Mouse (Mus musculus): ENCODE measurements at regions not wholly inside any gene's neighbourhood (a gene's known extent, or its start where the extent isn't known, plus 50 kb on each side); places are given as distances from the start of the nearest gene placed in this dataset.

GRCm38 (mm10) chr10:126783161-126783560, 118.0 kb downstream of the Atp23 start:
- no peaks in the 10 kb centered on the region for H3K36me3 ChIP-seq
- no peaks in the 10 kb centered on the region for H3K9me3 ChIP-seq (replicated peaks)
- H3K27ac ChIP-seq = no peak overlapping the region
- no peaks in the 10 kb centered on the region for H3K4me1 ChIP-seq
- no peaks in the 10 kb centered on the region for H3K27me3 ChIP-seq
- no peak for ATAC-seq (replicated peaks; ENCODE audit: low FRiP score)
- H3K9ac ChIP-seq = no peak overlapping the region
- 76% methylated on average over 8 of the region's 8 CpGs for WGBS
- no peak overlapping the region for H3K4me2 ChIP-seq
- H3K4me3 ChIP-seq (replicated peaks) = no peak overlapping the region

DNA sequence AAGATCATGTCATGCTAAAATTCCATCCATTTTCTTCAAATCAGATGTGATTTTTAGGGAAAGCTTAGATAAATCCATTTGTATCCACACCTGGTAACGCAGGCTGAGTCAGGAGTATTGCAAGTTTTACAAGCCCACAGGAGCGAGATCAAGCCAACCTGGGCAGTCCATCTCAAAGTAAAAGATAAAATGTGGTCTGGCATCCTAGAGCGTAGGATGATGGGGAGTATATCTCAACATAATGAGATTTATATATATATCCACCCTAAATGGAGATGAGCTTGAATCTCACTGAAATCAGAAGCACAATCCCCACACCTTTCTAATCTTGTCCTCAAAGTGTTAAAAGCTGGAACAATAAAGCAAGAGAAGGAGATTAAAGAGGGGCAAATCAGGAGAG, 124.6 kb downstream of the Atp23 start:
- no peaks in the 10 kb centered on the region for H3K4me1 ChIP-seq
- 81% methylated on average over 3 of the region's 3 CpGs for WGBS
- H3K27me3 ChIP-seq = no peaks in the 10 kb centered on the region
- H3K4me3 ChIP-seq (replicated peaks) = no peak overlapping the region
- H3K4me2 ChIP-seq = no peak overlapping the region
- no peak overlapping the region for H3K9ac ChIP-seq
- no peaks in the 10 kb centered on the region for H3K36me3 ChIP-seq
- ATAC-seq (replicated peaks; ENCODE audit: low FRiP score) = no peak
- H3K9me3 ChIP-seq (replicated peaks) = no peaks in the 10 kb centered on the region
- no peak overlapping the region for H3K27ac ChIP-seq

DNA sequence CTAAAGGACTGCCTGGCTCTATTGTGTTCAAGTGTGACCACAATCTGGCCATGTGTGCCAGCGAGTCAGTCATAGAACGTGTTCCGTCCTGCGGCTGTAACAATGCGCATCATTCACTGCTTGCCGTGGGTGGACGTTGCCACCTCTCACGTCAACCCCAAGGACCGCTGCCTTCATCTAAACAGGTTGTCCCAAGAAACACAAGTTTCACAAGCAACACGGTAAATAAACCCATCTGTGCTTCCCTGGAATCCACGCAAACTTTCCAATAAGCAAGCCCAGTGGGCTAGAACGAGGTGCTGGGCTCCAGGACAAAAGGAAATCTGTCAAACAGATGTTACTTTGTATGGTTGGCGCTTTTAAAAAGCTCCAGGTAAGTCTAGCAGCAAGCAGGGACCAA, 125.2 kb downstream of the Atp23 start:
- H3K4me2 ChIP-seq = no peak overlapping the region
- no peak overlapping the region for H3K4me3 ChIP-seq (replicated peaks)
- H3K9me3 ChIP-seq (replicated peaks) = no peaks in the 10 kb centered on the region
- ATAC-seq (replicated peaks; ENCODE audit: low FRiP score) = no peak
- H3K27ac ChIP-seq = no peak overlapping the region
- H3K4me1 ChIP-seq = no peaks in the 10 kb centered on the region
- no peaks in the 10 kb centered on the region for H3K27me3 ChIP-seq
- WGBS = 82% methylated on average over 13 of the region's 13 CpGs
- H3K36me3 ChIP-seq = no peaks in the 10 kb centered on the region
- no peak overlapping the region for H3K9ac ChIP-seq

DNA sequence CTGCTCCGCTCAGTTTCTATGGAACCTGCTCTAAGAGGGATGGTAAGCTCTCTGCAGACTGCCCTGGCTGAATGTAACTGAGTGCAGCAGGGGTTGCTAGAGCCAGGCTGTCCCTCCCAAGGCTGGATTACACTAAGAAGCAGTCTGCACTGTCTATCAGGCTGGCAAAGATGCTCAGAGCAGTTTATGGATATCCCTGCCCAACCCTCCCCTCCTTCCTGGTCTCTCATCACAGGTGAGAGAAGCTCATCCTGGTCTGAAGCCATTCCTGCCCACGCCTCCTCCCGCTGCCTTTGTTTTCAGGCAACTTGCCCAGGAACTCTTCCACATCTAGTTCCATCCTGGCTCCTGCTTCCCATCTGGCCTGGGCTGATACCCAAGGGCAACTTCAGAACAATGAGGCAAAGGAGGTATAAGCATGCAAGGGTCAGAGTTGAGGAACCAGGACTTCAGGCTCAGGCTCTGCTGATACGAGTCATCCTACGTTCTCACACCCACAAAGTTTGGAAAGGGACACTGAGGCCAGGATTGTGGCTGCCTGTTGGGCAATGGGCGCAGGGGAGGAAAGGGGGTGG, 130.6 kb downstream of the Atp23 start:
- Histone ChIP-seq H3K4me3 (replicated peaks) (no peak overlapping the region), H3K27ac (no peak overlapping the region), H3K36me3 (no peaks in the 10 kb centered on the region), H3K4me1 (no peaks in the 10 kb centered on the region), H3K4me2 (no peak overlapping the region), H3K27me3 (no peaks in the 10 kb centered on the region), H3K9me3 (replicated peaks) (no peaks in the 10 kb centered on the region), H3K9ac (no peak overlapping the region)
- ATAC-seq (replicated peaks; ENCODE audit: low FRiP score) = no peak
- 84% methylated on average over 6 of the region's 6 CpGs for WGBS

DNA sequence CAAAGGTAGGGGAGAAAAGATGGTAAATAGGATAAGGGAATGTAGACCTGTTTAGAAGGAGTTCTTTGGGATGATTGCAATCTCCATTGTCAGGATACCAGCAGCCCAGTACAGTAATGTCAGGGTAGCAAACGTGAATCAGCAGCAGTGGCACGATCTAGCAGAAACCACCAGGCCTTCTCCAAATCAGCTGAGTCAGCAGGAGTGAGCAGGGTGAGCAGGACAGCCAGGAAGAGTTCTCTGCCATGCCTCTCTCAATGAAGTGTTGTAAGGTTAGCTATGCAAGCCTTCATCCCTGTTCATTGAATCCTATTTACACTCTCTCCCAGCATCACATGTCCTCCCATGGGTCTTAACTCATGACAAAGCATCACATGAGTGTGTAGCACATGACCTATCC, 135.5 kb downstream of the Atp23 start:
- Histone ChIP-seq H3K4me2 (no peak overlapping the region), H3K4me3 (replicated peaks) (no peak overlapping the region), H3K4me1 (no peaks in the 10 kb centered on the region), H3K9ac (no peak overlapping the region), H3K9me3 (replicated peaks) (no peaks in the 10 kb centered on the region), H3K27me3 (no peaks in the 10 kb centered on the region), H3K36me3 (no peaks in the 10 kb centered on the region), H3K27ac (no peak overlapping the region)
- ATAC-seq (replicated peaks; ENCODE audit: low FRiP score) = no peak
- 83% methylated on average over 2 of the region's 2 CpGs for WGBS

GRCm38 (mm10) chr10:126764740-126765139, 136.4 kb downstream of the Atp23 start:
- Histone ChIP-seq H3K4me1 (no peaks in the 10 kb centered on the region), H3K27me3 (no peaks in the 10 kb centered on the region), H3K4me2 (no peak overlapping the region), H3K9me3 (replicated peaks) (no peaks in the 10 kb centered on the region), H3K27ac (no peak overlapping the region), H3K9ac (no peak overlapping the region), H3K36me3 (no peaks in the 10 kb centered on the region), H3K4me3 (replicated peaks) (no peak overlapping the region)
- 74% methylated on average over 8 of the region's 8 CpGs for WGBS
- no peak for ATAC-seq (replicated peaks; ENCODE audit: low FRiP score)

GRCm38 (mm10) chr10:126763976-126764375, 137.2 kb downstream of the Atp23 start:
- Histone ChIP-seq H3K9me3 (replicated peaks) (no peaks in the 10 kb centered on the region), H3K36me3 (no peaks in the 10 kb centered on the region), H3K4me3 (replicated peaks) (no peak overlapping the region), H3K27me3 (no peaks in the 10 kb centered on the region), H3K9ac (no peak overlapping the region), H3K4me2 (no peak overlapping the region), H3K4me1 (no peaks in the 10 kb centered on the region), H3K27ac (no peak overlapping the region)
- no peak for ATAC-seq (replicated peaks; ENCODE audit: low FRiP score)
- WGBS = 75% methylated on average over 5 of the region's 5 CpGs

- 81% methylated on average over 7 of the region's 7 CpGs for WGBS
Measured at GRCm38 (mm10) chr10:126758682-126759081, 142.5 kb downstream of the Atp23 start.

DNA sequence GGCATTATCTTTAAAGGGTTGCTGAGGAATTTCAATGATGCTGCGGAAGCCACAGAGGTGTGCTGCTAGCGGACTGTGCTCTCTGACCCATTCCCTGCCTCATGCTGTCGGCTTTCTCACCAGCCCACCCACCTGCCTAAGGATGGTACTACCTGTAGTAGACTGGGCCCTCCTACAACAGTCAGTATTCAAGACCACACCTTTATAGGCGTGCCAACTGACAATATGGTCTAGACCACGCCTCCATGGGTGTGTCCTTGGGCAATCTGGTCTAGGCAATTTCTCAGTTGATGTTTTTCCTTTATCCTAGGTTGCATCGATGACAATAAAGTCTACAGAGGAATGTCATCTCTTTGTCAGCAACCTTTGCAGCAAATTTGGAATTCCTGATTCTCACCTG, 148.0 kb downstream of the Atp23 start:
- Histone ChIP-seq H3K9me3 (replicated peaks) (no peaks in the 10 kb centered on the region), H3K27ac (no peak overlapping the region), H3K36me3 (no peaks in the 10 kb centered on the region), H3K4me1 (peaks cover 13% of the 10 kb centered on the region), H3K4me3 (replicated peaks) (no peak overlapping the region), H3K27me3 (peaks cover 5% of the 10 kb centered on the region; the same call in 1 of the 2 replicates), H3K4me2 (no peak overlapping the region), H3K9ac (no peak overlapping the region)
- no peak for ATAC-seq (replicated peaks; ENCODE audit: low FRiP score)
- 70% methylated on average over 6 of the region's 6 CpGs for WGBS

More at GRCm38 (mm10) chr10:126758682-126759081, 142.5 kb downstream of the Atp23 start:
- H3K4me3 ChIP-seq (replicated peaks) = no peak overlapping the region
- no peak for ATAC-seq (replicated peaks; ENCODE audit: low FRiP score)
- no peaks in the 10 kb centered on the region for H3K27me3 ChIP-seq
- H3K36me3 ChIP-seq = no peaks in the 10 kb centered on the region
- no peak overlapping the region for H3K4me2 ChIP-seq
- H3K4me1 ChIP-seq = no peaks in the 10 kb centered on the region
- no peaks in the 10 kb centered on the region for H3K9me3 ChIP-seq (replicated peaks)
- H3K9ac ChIP-seq = no peak overlapping the region
- no peak overlapping the region for H3K27ac ChIP-seq

- H3K9me3 ChIP-seq (replicated peaks) = no peaks in the 10 kb centered on the region
- H3K27me3 ChIP-seq = peaks cover 7% of the 10 kb centered on the region; the same call in 1 of the 2 replicates
Measured at GRCm38 (mm10) chr10:126752699-126753098, 148.5 kb downstream of the Atp23 start.

GRCm38 (mm10) chr10:126748696-126749466, 152.3 kb downstream of the Atp23 start:
- Histone ChIP-seq H3K27ac (no peak overlapping the region), H3K4me3 (replicated peaks) (no peak overlapping the region), H3K9me3 (replicated peaks) (no peaks in the 10 kb centered on the region), H3K27me3 (peaks cover 10% of the 10 kb centered on the region; the same call in 1 of the 2 replicates), H3K9ac (no peak overlapping the region), H3K4me1 (peaks cover 13% of the 10 kb centered on the region), H3K4me2 (no peak overlapping the region), H3K36me3 (no peaks in the 10 kb centered on the region)
- ATAC-seq (replicated peaks; ENCODE audit: low FRiP score) = peak; percentile 67; the same call in 1 of the 2 replicates
- WGBS = 34% methylated on average over 17 of the region's 17 CpGs

More at GRCm38 (mm10) chr10:126752699-126753098, 148.5 kb downstream of the Atp23 start:
- 55% methylated on average over 11 of the region's 11 CpGs for WGBS
- H3K36me3 ChIP-seq = no peaks in the 10 kb centered on the region
- H3K27ac ChIP-seq = no peak overlapping the region
- no peak overlapping the region for H3K9ac ChIP-seq
- no peak overlapping the region for H3K4me3 ChIP-seq (replicated peaks)
- peaks cover 13% of the 10 kb centered on the region for H3K4me1 ChIP-seq
- ATAC-seq (replicated peaks; ENCODE audit: low FRiP score) = no peak
- H3K4me2 ChIP-seq = no peak overlapping the region

DNA sequence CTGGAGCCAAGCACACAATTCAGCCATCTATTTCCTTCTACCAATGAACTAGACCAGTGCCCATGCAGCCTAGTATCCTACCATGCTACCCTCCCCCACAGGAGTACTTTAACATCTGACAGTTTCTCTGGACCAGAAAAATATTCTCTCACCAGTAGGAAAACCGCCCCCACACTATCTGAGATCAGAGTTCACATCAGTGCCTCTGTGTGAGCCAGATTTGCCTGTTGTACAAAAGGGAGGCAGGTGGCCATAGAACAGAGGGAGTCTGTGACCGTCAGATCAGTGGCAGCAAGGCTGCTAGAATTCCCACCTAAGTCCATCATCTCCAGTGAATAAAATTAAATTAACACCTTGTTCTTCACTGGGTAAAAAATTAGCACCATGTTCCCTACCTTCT, 166.5 kb downstream of the Atp23 start:
- no peak overlapping the region for H3K27ac ChIP-seq
- H3K36me3 ChIP-seq = no peaks in the 10 kb centered on the region
- no peaks in the 10 kb centered on the region for H3K9me3 ChIP-seq (replicated peaks)
- WGBS = 25% methylated on average over 2 of the region's 2 CpGs
- H3K4me3 ChIP-seq (replicated peaks) = no peak overlapping the region
- 0 out of 2 replicates have a peak, but pooled peaks have one; percentile 40 for ATAC-seq (replicated peaks; ENCODE audit: low FRiP score)
- H3K4me2 ChIP-seq = no peak overlapping the region
- H3K27me3 ChIP-seq = no peaks in the 10 kb centered on the region
- H3K4me1 ChIP-seq = no peaks in the 10 kb centered on the region
- H3K9ac ChIP-seq = no peak overlapping the region
